22 mouse cellular contexts compared by ENCODE assay signal in the genomic region with DNA sequence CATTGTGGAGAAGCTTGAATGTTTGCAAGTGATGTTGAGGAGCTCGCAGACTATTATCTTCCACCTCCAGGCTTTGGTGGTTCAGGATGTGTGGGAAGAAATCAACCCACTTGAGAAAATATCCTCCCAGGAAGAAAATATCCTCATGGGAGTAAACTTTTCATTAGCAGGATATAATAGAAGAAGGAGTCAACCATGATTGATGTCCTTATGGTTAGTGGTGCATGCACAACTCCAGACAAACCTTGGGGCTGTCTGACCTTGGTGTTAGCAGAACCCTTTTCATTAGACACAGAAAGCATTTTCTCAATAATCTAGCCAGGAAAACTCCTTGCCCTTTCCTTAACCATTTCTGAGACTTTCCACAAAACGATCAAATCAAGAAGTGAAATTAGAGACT.
A peak's percentile ranks its signal among the peaks of the same experiment; 100 is the strongest.
DNase-seq lines count a peak whose midpoint lies in the region; ATAC-seq and TF ChIP-seq lines count a peak whose summit lies in the region.
"Had no signal": no experiment of that assay in that cellular context is flagged by ENCODE, and none has a peak within 500 bp of the region (broad histone marks: within the 10 kb centered on the region; RNA-seq: fewer than 3 reads in every experiment).

No protein-coding gene starts in this region.

- no peak overlapping the region for H3K4me3 ChIP-seq in kidney, embryonic 14.5 days (ENCODE audit: low read length)
- no peak overlapping the region for H3K4me3 ChIP-seq in kidney, embryonic 15.5 days (replicated peaks)
- no peak overlapping the region for H3K4me3 ChIP-seq in kidney, embryonic 16.5 days (ENCODE audit: low read length)
- H3K4me3 ChIP-seq in kidney, postnatal 0 days (replicated peaks; ENCODE audit: low read depth, low read length): no peak overlapping the region

- H3K4me2 ChIP-seq in kidney, embryonic 14.5 days (replicated peaks; ENCODE audit: low read depth, low read length): no peak overlapping the region
- H3K4me2 ChIP-seq in kidney, embryonic 15.5 days: no peak overlapping the region
- no peak overlapping the region for H3K4me2 ChIP-seq in kidney, embryonic 16.5 days (replicated peaks; ENCODE audit: low read depth, low read length)
- no peak overlapping the region for H3K4me2 ChIP-seq in kidney, postnatal 0 days (ENCODE audit: low read length)

- TF ChIP-seq CTCF in kidney, postnatal 0 days (IDR thresholded peaks at IDR 0.05; ENCODE audit: low read depth): no peak

- no peaks in the 10 kb centered on the region for H3K9me3 ChIP-seq in kidney, embryonic 14.5 days (ENCODE audit: control insufficient read depth, low read length)
- H3K9me3 ChIP-seq in kidney, embryonic 15.5 days (replicated peaks): no peaks in the 10 kb centered on the region
- H3K9me3 ChIP-seq in kidney, embryonic 16.5 days (ENCODE audit: low read length): 0 out of 2 replicates have a peak, but pooled peaks cover 4% of the 10 kb centered on the region
- no peaks in the 10 kb centered on the region for H3K9me3 ChIP-seq in kidney, postnatal 0 days (replicated peaks; ENCODE audit: low read length)
- H3K9me3 ChIP-seq: G1E had no signal

- H3K27me3 ChIP-seq in kidney, embryonic 14.5 days (ENCODE audit: control insufficient read depth, insufficient read depth, low read length): no peaks in the 10 kb centered on the region
- H3K27me3 ChIP-seq in kidney, embryonic 15.5 days: no peaks in the 10 kb centered on the region
- H3K27me3 ChIP-seq in kidney, embryonic 16.5 days (ENCODE audit: insufficient read depth, low read length): no peaks in the 10 kb centered on the region
- no peaks in the 10 kb centered on the region for H3K27me3 ChIP-seq in kidney, postnatal 0 days (ENCODE audit: insufficient read depth, low read length)
- H3K27me3 ChIP-seq: CH12.LX, Patski had no signal

- H3K27ac ChIP-seq in kidney, embryonic 14.5 days (ENCODE audit: low read depth, low read length): no peak overlapping the region
- H3K27ac ChIP-seq in kidney, embryonic 15.5 days: peak overlapping the region; percentile 51; the same call in 1 of the 2 replicates
- H3K27ac ChIP-seq in kidney, embryonic 16.5 days (ENCODE audit: low read length): no peak overlapping the region
- H3K27ac ChIP-seq in kidney, postnatal 0 days: 0 out of 2 replicates have a peak overlapping the region, but pooled peaks have one; percentile 19

- no peak overlapping the region for H3K9ac ChIP-seq in kidney, embryonic 14.5 days (ENCODE audit: low read depth, low read length)
- H3K9ac ChIP-seq in kidney, embryonic 15.5 days: no peak overlapping the region
- H3K9ac ChIP-seq in kidney, embryonic 16.5 days (replicated peaks; ENCODE audit: low read length): no peak overlapping the region
- no peak overlapping the region for H3K9ac ChIP-seq in kidney, postnatal 0 days (ENCODE audit: low read depth, low read length)

- H3K4me1 ChIP-seq in kidney, embryonic 14.5 days (ENCODE audit: control insufficient read depth, insufficient read depth, low read length): no peaks in the 10 kb centered on the region
- no peaks in the 10 kb centered on the region for H3K4me1 ChIP-seq in kidney, embryonic 15.5 days
- H3K4me1 ChIP-seq in kidney, embryonic 16.5 days (ENCODE audit: insufficient read depth, low read length): no peaks in the 10 kb centered on the region
- no peaks in the 10 kb centered on the region for H3K4me1 ChIP-seq in kidney, postnatal 0 days (replicated peaks; ENCODE audit: insufficient read depth, low read length)

- peak; percentile 88 for ATAC-seq in kidney, embryonic 14.5 days (ENCODE audit: low FRiP score, low TSS enrichment)
- ATAC-seq in kidney, embryonic 15.5 days (replicated peaks; ENCODE audit: low FRiP score): peak; percentile 92
- ATAC-seq in kidney, embryonic 16.5 days (ENCODE audit: low FRiP score, low TSS enrichment): peak; percentile 91
- peak; percentile 84 for ATAC-seq in kidney, postnatal 0 days (replicated peaks; ENCODE audit: low FRiP score, low read depth)
- ATAC-seq: activated CD4-positive, CD25-positive, alpha-beta regulatory T cell, adult 4 months; CD4-positive, CD25-positive, alpha-beta regulatory T cell, adult 4 months; Patski had no signal

- H3K36me3 ChIP-seq in kidney, embryonic 14.5 days (ENCODE audit: control insufficient read depth, insufficient read depth, low read length): no peaks in the 10 kb centered on the region
- H3K36me3 ChIP-seq in kidney, embryonic 15.5 days: no peaks in the 10 kb centered on the region
- no peaks in the 10 kb centered on the region for H3K36me3 ChIP-seq in kidney, embryonic 16.5 days (ENCODE audit: insufficient read depth, low read length)
- H3K36me3 ChIP-seq in kidney, postnatal 0 days (ENCODE audit: insufficient read depth, low read length): no peaks in the 10 kb centered on the region
- H3K36me3 ChIP-seq: G1E had no signal

- WGBS in kidney, embryonic 14.5 days: 39% methylated on average over 2 of the region's 2 CpGs
- 40% methylated on average over 2 of the region's 2 CpGs for WGBS in kidney, embryonic 15.5 days
- WGBS in kidney, embryonic 16.5 days: 43% methylated on average over 2 of the region's 2 CpGs
- 53% methylated on average over 2 of the region's 2 CpGs for WGBS in kidney, postnatal 0 days

- DNase-seq in kidney, adult 8-10 months: no peak
- DNase-seq in kidney, adult 9 months: no peak
- DNase-seq in kidney, adult 11 months: no peak
- DNase-seq in kidney, postnatal 0 days (ENCODE audit: low spot score): peak; percentile 76
- DNase-seq in kidney, postnatal 36 days: no peak
- DNase-seq: adrenal gland, adult 2 months; adrenal gland, adult 8-10 months; adrenal gland, postnatal 10 days; adrenal gland, postnatal 14 days; adrenal gland, postnatal 25 days; adrenal gland, postnatal 36 days; B cell, adult 2 months; cerebellum, adult 11 months; cerebellum, adult 11-12 months had no signal

Comparison
In these comparisons a context has a peak if more than half of its experiments do, and no peak if none do; other contexts are left out.
1. H3K27ac ChIP-seq: peak in kidney, embryonic 15.5 days (single experiment) and kidney, postnatal 0 days (single experiment); none in kidney, embryonic 14.5 days (single experiment) and kidney, embryonic 16.5 days (single experiment).
2. Peak in every context shown above with its lines, with median percentiles within 50 percentile points of each other: ATAC-seq.